Mouse (Mus musculus) intestine, embryonic 14.5 days (tissue): ENCODE measurements around the gene Mypop. TPM values are rescaled to one million over a fixed set of nuclear protein-coding genes. Genes with fewer than 3 reads are reported as not detected.
A peak's percentile ranks its signal among the peaks of the same experiment; 100 is the strongest.

Experiments used
- ATAC-seq: fragments of 200-750 bp; cut with Nextera tagmentation; replicated peaks from 2 replicates; pipeline ENCODE4 v1.8.0; 2017; ENCODE audit warnings: low read depth, moderate number of reproducible peaks, moderate TSS enrichment, moderate library complexity; ENCODE audit not compliant: low FRiP score, low TSS enrichment
- DNase-seq: peaks from one replicate; pipeline ENCODE4 v3.0.0-alpha.2; 2018; ENCODE audit warnings: low spot score
- H3K27ac ChIP-seq: fragments of 300-500 bp; sonication (generic); 2 replicates; pipeline ENCODE4 v1.5.1; 2014; ENCODE audit warnings: low read depth, mild to moderate bottlenecking, control low read depth
- H3K27me3 ChIP-seq: fragments of 300-500 bp; sonication (generic); replicated peaks from 2 replicates; pipeline ENCODE4 v1.6.1; 2014; ENCODE audit warnings: low read length, control low read depth; ENCODE audit not compliant: control insufficient read depth, insufficient read depth
- H3K36me3 ChIP-seq: fragments of 300-500 bp; sonication (generic); 2 replicates; pipeline ENCODE4 v1.6.1; 2014; ENCODE audit warnings: low read length, control low read depth; ENCODE audit not compliant: control insufficient read depth, insufficient read depth
- H3K4me1 ChIP-seq: fragments of 300-500 bp; sonication (generic); replicated peaks from 2 replicates; pipeline ENCODE4 v1.6.1; 2014; ENCODE audit warnings: low read length, control low read depth, mixed read lengths; ENCODE audit not compliant: control insufficient read depth, insufficient read depth
- H3K4me2 ChIP-seq: fragments of 300-500 bp; sonication (generic); 2 replicates; pipeline ENCODE4 v1.6.1; 2014; ENCODE audit warnings: low read length
- H3K4me3 ChIP-seq: fragments of 300-500 bp; sonication (generic); 2 replicates; pipeline ENCODE4 v1.5.1; 2014; ENCODE audit warnings: low read depth, low read length, control low read depth, mixed read lengths
- H3K9ac ChIP-seq: fragments of 300-500 bp; sonication (generic); 2 replicates; pipeline ENCODE4 v1.6.1; 2014; ENCODE audit warnings: mild to moderate bottlenecking, low read length
- H3K9me3 ChIP-seq: fragments of 300-500 bp; sonication (generic); 2 replicates; pipeline ENCODE4 v1.6.1; 2016; ENCODE audit warnings: low read length, control low read depth; ENCODE audit not compliant: control insufficient read depth
- WGBS: fragments of 180-500 bp; shearing (Covaris S2); extraction: QIAGEN DNeasy Blood & Tissue Kit; methylation state at CpG from one replicate; pipeline ENCODE4 v1.1.7; 2014; 5-methylcytosine and 5-hydroxymethylcytosine counted together
- polyA plus RNA-seq: library from polyadenylated mRNA; unstranded; fragments of >200 nt; fragmentation: Nextera tagmentation; extraction: Ambion mirVana; gene quantifications from 2 replicates; pipeline ENCODE4 v1.2.1, GENCODE M21; 2014

Mypop gene
- polyA plus RNA-seq, 1 experiment from 2014 or later = 3.2 TPM

GRCm38 (mm10) chr7:19006476-19006875 is 15.4 kb downstream of the Mypop start:
- Histone ChIP-seq H3K9me3 (no peaks in the 10 kb centered on the region), H3K9ac (no peak overlapping the region), H3K4me1 (peaks cover 34% of the 10 kb centered on the region), H3K4me3 (0 out of 2 replicates have a peak overlapping the region, but pooled peaks have one; percentile 3), H3K27ac (peak overlapping the region; percentile 43; the same call in 1 of the 2 replicates), H3K27me3 (no peaks in the 10 kb centered on the region), H3K36me3 (peaks cover 27% of the 10 kb centered on the region), H3K4me2 (peak overlapping the region; percentile 97)
- peak; percentile 91 for DNase-seq
- ATAC-seq = no peak; the same call in 1 of the 2 replicates
- 4% methylated on average over 12 of the region's 12 CpGs for WGBS

- H3K4me3 ChIP-seq = peak overlapping the region; percentile 8; the same call in 1 of the 2 replicates
- peak; percentile 66 for ATAC-seq
These were observed 16.3 kb downstream of the Mypop start for GRCm38 (mm10) chr7:19007026-19007977.

GRCm38 (mm10) chr7:19010581-19010980 is 19.5 kb downstream of the Mypop start:
- WGBS = 75% methylated on average over 7 of the region's 7 CpGs

More at GRCm38 (mm10) chr7:19007026-19007977, 16.3 kb downstream of the Mypop start:
- no peaks in the 10 kb centered on the region for H3K9me3 ChIP-seq
- H3K27me3 ChIP-seq = no peaks in the 10 kb centered on the region
- 58% methylated on average over 13 of the region's 13 CpGs for WGBS
- H3K4me1 ChIP-seq = peaks cover 35% of the 10 kb centered on the region
- H3K27ac ChIP-seq = peak overlapping the region; percentile 57
- 0 out of 2 replicates have a peak overlapping the region, but pooled peaks have one; percentile 13 for H3K9ac ChIP-seq
- DNase-seq = peak; percentile 79
- peak overlapping the region; percentile 35 for H3K4me2 ChIP-seq
- peaks cover 27% of the 10 kb centered on the region for H3K36me3 ChIP-seq

GRCm38 (mm10) chr7:19012025-19012621 is 21.1 kb downstream of the Mypop start:
- DNase-seq = peak; percentile 70
- H3K4me2 ChIP-seq = peak overlapping the region; percentile 60
- H3K9ac ChIP-seq = peak overlapping the region; percentile 62
- peak; percentile 22; the same call in 1 of the 2 replicates for ATAC-seq
- WGBS = 3% methylated on average over 27 of the region's 31 CpGs
- H3K4me3 ChIP-seq = peak overlapping the region; percentile 25
- peaks cover 4% of the 10 kb centered on the region for H3K36me3 ChIP-seq
- H3K9me3 ChIP-seq = no peaks in the 10 kb centered on the region
- H3K27ac ChIP-seq = peak overlapping the region; percentile 70
- no peaks in the 10 kb centered on the region for H3K27me3 ChIP-seq
- H3K4me1 ChIP-seq = peaks cover 14% of the 10 kb centered on the region

More at GRCm38 (mm10) chr7:19010581-19010980, 19.5 kb downstream of the Mypop start:
- Histone ChIP-seq H3K27ac (no peak overlapping the region), H3K4me1 (peaks cover 22% of the 10 kb centered on the region), H3K4me2 (no peak overlapping the region), H3K4me3 (no peak overlapping the region), H3K36me3 (peaks cover 18% of the 10 kb centered on the region), H3K9me3 (no peaks in the 10 kb centered on the region), H3K9ac (no peak overlapping the region), H3K27me3 (no peaks in the 10 kb centered on the region)
- ATAC-seq (no peak), DNase-seq (no peak)

GRCm38 (mm10) chr7:19012882-19013281 is 21.8 kb downstream of the Mypop start:
- Histone ChIP-seq H3K27ac (no peak overlapping the region), H3K4me1 (peaks cover 14% of the 10 kb centered on the region), H3K9ac (no peak overlapping the region), H3K9me3 (no peaks in the 10 kb centered on the region), H3K27me3 (no peaks in the 10 kb centered on the region), H3K4me3 (no peak overlapping the region), H3K36me3 (no peaks in the 10 kb centered on the region), H3K4me2 (no peak overlapping the region)
- ATAC-seq = no peak
- no peak for DNase-seq
- 39% methylated on average over 2 of the region's 2 CpGs for WGBS

GRCm38 (mm10) chr7:19014452-19014851 is 23.4 kb downstream of the Mypop start:
- Histone ChIP-seq H3K4me2 (no peak overlapping the region), H3K9ac (0 out of 2 replicates have a peak overlapping the region, but pooled peaks have one; percentile 3), H3K27me3 (no peaks in the 10 kb centered on the region), H3K4me3 (no peak overlapping the region), H3K9me3 (no peaks in the 10 kb centered on the region), H3K36me3 (no peaks in the 10 kb centered on the region), H3K27ac (no peak overlapping the region), H3K4me1 (peaks cover 10% of the 10 kb centered on the region)
- no peak for DNase-seq
- WGBS = 66% methylated on average over 15 of the region's 15 CpGs
- ATAC-seq = no peak

GRCm38 (mm10) chr7:19016042-19016441 is 25.0 kb downstream of the Mypop start:
- ATAC-seq = no peak

GRCm38 (mm10) chr7:19017909-19018308 is 26.9 kb downstream of the Mypop start:
- Histone ChIP-seq H3K4me2 (no peak overlapping the region), H3K4me1 (no peaks in the 10 kb centered on the region), H3K36me3 (no peaks in the 10 kb centered on the region), H3K9ac (no peak overlapping the region), H3K27me3 (peaks cover 26% of the 10 kb centered on the region), H3K4me3 (no peak overlapping the region), H3K9me3 (no peaks in the 10 kb centered on the region), H3K27ac (no peak overlapping the region)
- ATAC-seq (no peak), DNase-seq (no peak)
- 86% methylated on average over 7 of the region's 7 CpGs for WGBS

More at GRCm38 (mm10) chr7:19016042-19016441, 25.0 kb downstream of the Mypop start:
- peaks cover 10% of the 10 kb centered on the region; the same call in 1 of the 2 replicates for H3K27me3 ChIP-seq
- DNase-seq = no peak
- peaks cover 10% of the 10 kb centered on the region for H3K4me1 ChIP-seq
- H3K9ac ChIP-seq = no peak overlapping the region
- no peak overlapping the region for H3K27ac ChIP-seq
- no peaks in the 10 kb centered on the region for H3K9me3 ChIP-seq
- H3K4me3 ChIP-seq = no peak overlapping the region
- 89% methylated on average over 4 of the region's 4 CpGs for WGBS
- no peak overlapping the region for H3K4me2 ChIP-seq
- H3K36me3 ChIP-seq = no peaks in the 10 kb centered on the region
